Mouse (Mus musculus): ENCODE data around the gene Nedd9. TPM values are rescaled to one million over a fixed set of nuclear protein-coding genes. Genes with fewer than 3 reads are reported as not detected.
"Not testable (repeated sequence)": the region's sequence is repeated elsewhere in the genome, so short reads cannot be mapped to it uniquely, and the experiment has no call there.

Gene Nedd9
- polyA plus RNA-seq, 1 experiment = 24.7 TPM

GRCm38 (mm10) chr13:41267827-41268408 is 219.2 kb downstream of the Nedd9 start:
- 44% methylated on average over 7 of the region's 7 CpGs for WGBS
- no peak for DNase-seq
- TF ChIP-seq CTCF (conservative IDR thresholded peaks at IDR 0.05; ENCODE audit: insufficient read depth, insufficient read length, low read depth, low read length) = no peak
- TF ChIP-seq POLR2A (IDR thresholded peaks at IDR 0.05; ENCODE audit: low read depth, low read length) = no peak
- Histone ChIP-seq H3K27me3 (replicated peaks; ENCODE audit: control insufficient read depth, insufficient read depth, low read length) (no peaks in the 10 kb centered on the region), H3K36me3 (ENCODE audit: control insufficient read depth, insufficient read depth, low read length) (no peaks in the 10 kb centered on the region), H3K4me3 (ENCODE audit: insufficient read depth, low read depth, low read length) (no peak overlapping the region), H3K27ac (ENCODE audit: insufficient read depth, low read depth, low read length) (no peak overlapping the region), H3K4me1 (ENCODE audit: control insufficient read depth, insufficient read depth, low read length) (no peaks in the 10 kb centered on the region)

GRCm38 (mm10) chr13:41263304-41264006 is 223.7 kb downstream of the Nedd9 start:
- Histone ChIP-seq H3K4me1 (ENCODE audit: control insufficient read depth, insufficient read depth, low read length) (no peaks in the 10 kb centered on the region), H3K36me3 (ENCODE audit: control insufficient read depth, insufficient read depth, low read length) (no peaks in the 10 kb centered on the region), H3K27ac (ENCODE audit: insufficient read depth, low read depth, low read length) (no peak overlapping the region), H3K27me3 (replicated peaks; ENCODE audit: control insufficient read depth, insufficient read depth, low read length) (no peaks in the 10 kb centered on the region), H3K4me3 (ENCODE audit: insufficient read depth, low read depth, low read length) (no peak overlapping the region)
- 72% methylated on average over 5 of the region's 5 CpGs for WGBS
- TF ChIP-seq CTCF (conservative IDR thresholded peaks at IDR 0.05; ENCODE audit: insufficient read depth, insufficient read length, low read depth, low read length) = no peak
- no peak for TF ChIP-seq POLR2A (IDR thresholded peaks at IDR 0.05; ENCODE audit: low read depth, low read length)
- DNase-seq = no peak

GRCm38 (mm10) chr13:41261617-41262016 is 225.5 kb downstream of the Nedd9 start:
- H3K27ac ChIP-seq (ENCODE audit: insufficient read depth, low read depth, low read length); DNase-seq; H3K4me1 ChIP-seq (ENCODE audit: control insufficient read depth, insufficient read depth, low read length); H3K4me3 ChIP-seq (ENCODE audit: insufficient read depth, low read depth, low read length); H3K27me3 ChIP-seq (replicated peaks; ENCODE audit: control insufficient read depth, insufficient read depth, low read length); H3K36me3 ChIP-seq (ENCODE audit: control insufficient read depth, insufficient read depth, low read length): not testable (repeated sequence)
- 93% methylated on average over 8 of the region's 8 CpGs for WGBS

Other genes with a start within 250 kb of the Nedd9 start
- gene Smim13, start 237.5 kb downstream of the Nedd9 start, polyA plus RNA-seq (2012; rRNA removed) = 3.0 and 3.7 TPM in 2 replicates
- gene Gm17364, start 213.4 kb downstream of the Nedd9 start, polyA plus RNA-seq (2012; rRNA removed) = not detected in 2 replicates
- gene Tmem170b, start 118.5 kb upstream of the Nedd9 start, polyA plus RNA-seq (2012; rRNA removed) = 4.0 and 4.2 TPM in 2 replicates

Measured in kidney, adult 2 months (tissue).